ENCODE assay signal across 16 mouse cellular contexts in genomic region chr15:27009069-27009468, GRCm38 (mm10).
"Had no signal": no experiment of that assay in that cellular context is flagged by ENCODE, and none has a peak within 500 bp of the region (broad histone marks: within the 10 kb centered on the region; RNA-seq: fewer than 3 reads in every experiment).

No protein-coding gene starts in this region.

- H3K27me3 ChIP-seq: liver, embryonic 13.5 days; midbrain, embryonic 12.5 days; midbrain, embryonic 15.5 days; neural tube, embryonic 13.5 days; stomach, embryonic 15.5 days had no signal

- H3K9me3 ChIP-seq: liver, embryonic 13.5 days; midbrain, embryonic 12.5 days; midbrain, embryonic 15.5 days; stomach, embryonic 15.5 days had no signal

- H3K4me1 ChIP-seq: liver, embryonic 13.5 days; stomach, embryonic 15.5 days had no signal

- H3K36me3 ChIP-seq: liver, embryonic 13.5 days; midbrain, embryonic 12.5 days; midbrain, embryonic 15.5 days; neural tube, embryonic 13.5 days; stomach, embryonic 15.5 days had no signal

- H3K4me3 ChIP-seq: left cerebral cortex, adult 2 months; liver, embryonic 13.5 days; midbrain, embryonic 12.5 days; midbrain, embryonic 15.5 days; myocyte; neural tube, embryonic 13.5 days; stomach, embryonic 15.5 days had no signal

- ATAC-seq: midbrain, embryonic 15.5 days had no signal

- H3K27ac ChIP-seq: left cerebral cortex, adult 2 months; liver, embryonic 13.5 days; midbrain, embryonic 12.5 days; midbrain, embryonic 15.5 days; neural tube, embryonic 13.5 days; stomach, embryonic 15.5 days had no signal

- H3K4me2 ChIP-seq: liver, embryonic 13.5 days; midbrain, embryonic 12.5 days; midbrain, embryonic 15.5 days; neural tube, embryonic 13.5 days; stomach, embryonic 15.5 days had no signal

- H3K9ac ChIP-seq: liver, embryonic 13.5 days; midbrain, embryonic 12.5 days; midbrain, embryonic 15.5 days; neural tube, embryonic 13.5 days; stomach, embryonic 15.5 days had no signal

- DNase-seq: kidney, postnatal 36 days; layer of hippocampus, postnatal 36 days; liver, embryonic 13.5 days; lung, adult 2 months; lung, postnatal 14 days; lung, postnatal 4 days; retina, postnatal 1 day; right cerebral cortex, postnatal 25 days; spleen, adult 18-20 months; thymus, postnatal 25 days had no signal
